Mouse (Mus musculus) testis, adult 2 months (tissue): ENCODE measurements around the gene Ammecr1.

ENCODE experiments used
- CTCF ChIP-seq: fragments of 200-500 bp; IDR thresholded peaks from 2 replicates; pipeline ENCODE4 v1.5.1; 2012; ENCODE audit warnings: low read depth, mild to moderate bottlenecking, inconsistent platforms, low read length, moderate library complexity; ENCODE audit not compliant: control insufficient read depth, insufficient read depth, insufficient replicate concordance
- POLR2A ChIP-seq: fragments of 200-500 bp; IDR thresholded peaks from 2 replicates; pipeline ENCODE4 v1.6.1; 2012; ENCODE audit warnings: low read depth, mild to moderate bottlenecking, inconsistent platforms, low read length, moderate library complexity; ENCODE audit not compliant: control insufficient read depth

DNA sequence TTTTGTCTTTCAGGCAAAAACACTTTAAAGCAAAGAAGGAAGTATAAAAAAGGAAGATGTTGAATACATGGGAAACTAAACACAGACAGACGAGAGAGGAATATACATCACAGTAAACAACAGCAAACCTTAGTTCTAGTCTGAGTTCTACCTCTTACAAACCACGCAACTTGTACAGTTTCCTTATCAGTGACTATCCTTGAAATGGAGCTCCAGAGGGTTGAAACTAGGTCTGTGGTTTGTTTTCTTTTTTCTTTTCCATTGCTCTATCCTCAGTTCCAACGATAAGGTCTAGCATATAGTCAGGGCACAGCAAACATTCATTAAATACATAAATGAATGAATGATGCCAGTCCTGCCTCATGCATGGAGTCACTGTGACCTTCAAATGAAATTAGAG, 45.8 kb upstream of the Ammecr1 start:
- TF ChIP-seq CTCF (no peak), POLR2A (no peak)
